Mouse (Mus musculus) embryo, embryonic 11.5 days (tissue): Measurements from ENCODE around the gene Tapbp.
A peak's percentile ranks its signal among the peaks of the same experiment; 100 is the strongest.

Source experiments
- DNase-seq: peaks from one replicate; pipeline ENCODE4 v3.0.0-alpha.2; 2012; ENCODE audit warnings: low read depth, low spot score

The Tapbp gene

DNA sequence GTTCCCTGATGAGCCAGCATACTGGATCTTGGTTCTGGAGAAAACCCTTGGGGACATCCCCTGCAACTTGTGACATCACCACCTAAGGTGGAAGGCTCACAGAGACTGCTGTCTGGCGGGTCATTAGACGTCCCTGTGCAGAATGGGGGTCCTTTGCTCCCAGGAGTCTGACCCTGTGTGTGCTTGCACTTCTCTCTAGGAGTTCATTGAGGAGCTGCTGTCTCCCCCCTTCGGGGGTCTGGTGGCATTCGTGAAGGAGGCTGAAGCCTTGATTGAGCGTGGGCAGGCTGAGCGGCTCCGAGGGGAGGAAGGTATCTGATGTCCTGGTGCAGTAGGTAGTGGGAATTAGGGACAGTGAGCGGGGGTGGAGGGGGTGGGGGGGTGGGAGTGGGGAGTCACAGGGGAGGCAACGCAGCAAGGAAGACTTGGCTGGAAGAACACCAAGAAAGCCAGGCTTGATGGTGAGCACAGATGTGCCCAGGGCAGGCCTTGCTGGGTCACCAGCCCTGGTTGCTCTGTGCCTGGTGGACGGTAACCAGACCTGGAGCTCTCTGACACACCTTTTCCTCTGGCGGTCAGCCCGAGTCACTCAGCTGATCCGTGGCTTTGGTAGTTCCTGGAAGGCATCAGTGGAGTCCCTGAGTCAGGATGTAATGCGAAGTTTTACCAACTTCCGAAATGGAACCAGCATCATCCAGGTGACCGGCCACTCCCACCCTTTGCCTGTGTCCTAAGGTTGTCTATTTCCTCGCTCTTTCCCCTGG, 49.6 kb downstream of the Tapbp start:
- no peak for DNase-seq

DNA sequence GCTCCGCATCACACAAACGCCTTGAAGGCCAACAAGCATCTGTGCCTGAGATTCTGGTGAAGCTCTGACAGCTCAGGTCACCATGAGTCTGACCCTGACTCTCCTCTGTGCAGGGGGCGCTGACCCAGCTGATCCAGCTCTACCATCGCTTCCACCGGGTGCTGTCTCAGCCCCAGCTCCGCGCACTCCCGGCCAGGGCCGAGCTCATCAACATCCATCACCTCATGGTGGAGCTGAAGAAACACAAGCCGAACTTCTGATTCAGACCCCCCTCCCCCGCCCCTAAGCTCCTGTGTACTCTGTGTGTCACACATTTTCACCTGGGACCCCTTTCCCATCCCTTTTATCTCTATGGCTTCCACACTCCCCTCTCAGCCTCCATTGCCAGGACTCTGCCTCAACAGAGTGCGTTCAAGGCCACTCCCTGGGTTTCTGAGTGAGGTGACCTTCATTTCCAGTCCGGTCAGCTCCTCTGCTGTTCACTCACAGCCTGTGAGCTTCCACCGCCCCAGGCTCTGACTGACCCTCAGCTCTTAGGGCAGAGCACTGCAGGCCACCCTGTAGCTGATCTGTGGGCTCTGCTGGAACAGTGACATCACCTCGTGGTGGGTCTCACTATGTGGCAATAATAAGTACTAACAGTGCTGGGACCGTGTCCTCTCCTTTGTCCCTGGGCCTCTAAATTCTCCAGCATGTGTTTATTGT, 50.3 kb downstream of the Tapbp start:
- DNase-seq = no peak

DNA sequence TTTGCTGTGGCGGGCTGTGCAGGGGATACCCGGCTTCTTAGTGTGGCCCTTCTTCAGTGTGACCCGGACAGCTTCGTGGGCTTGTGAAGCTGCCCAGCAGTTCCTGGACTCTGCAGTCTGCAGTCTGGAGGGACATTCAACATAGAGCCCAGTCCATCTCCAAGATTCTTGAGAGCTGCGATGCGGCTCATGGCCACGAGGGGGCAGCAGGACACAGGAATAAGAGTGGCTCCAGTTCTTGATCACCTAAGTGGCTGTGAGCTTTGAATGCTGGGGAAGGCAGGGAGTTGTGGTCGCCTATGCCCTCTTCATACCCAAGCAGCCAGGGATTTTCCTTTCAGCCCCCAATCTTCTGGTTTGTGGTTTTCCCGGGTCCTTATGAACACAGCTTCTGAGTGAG, 52.8 kb downstream of the Tapbp start:
- DNase-seq = peak; percentile 75

DNA sequence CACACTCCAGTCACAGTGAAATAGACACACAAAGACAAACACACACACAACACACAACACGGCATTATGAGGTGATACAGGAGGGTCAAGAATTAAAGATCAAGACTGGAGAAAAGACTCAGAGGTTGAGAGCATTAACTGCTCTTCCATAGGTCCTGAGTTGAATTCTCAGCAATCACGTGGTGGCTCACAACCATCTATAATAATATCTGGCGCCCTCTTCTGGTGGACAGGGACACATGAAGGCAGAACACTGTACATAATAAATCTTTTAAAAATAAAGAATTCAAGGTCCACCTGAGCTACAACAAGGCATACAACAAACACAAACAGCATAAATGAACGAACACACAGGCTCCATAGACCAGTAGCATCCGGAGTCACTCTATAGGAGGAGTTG, 53.2 kb downstream of the Tapbp start:
- DNase-seq = no peak

DNA sequence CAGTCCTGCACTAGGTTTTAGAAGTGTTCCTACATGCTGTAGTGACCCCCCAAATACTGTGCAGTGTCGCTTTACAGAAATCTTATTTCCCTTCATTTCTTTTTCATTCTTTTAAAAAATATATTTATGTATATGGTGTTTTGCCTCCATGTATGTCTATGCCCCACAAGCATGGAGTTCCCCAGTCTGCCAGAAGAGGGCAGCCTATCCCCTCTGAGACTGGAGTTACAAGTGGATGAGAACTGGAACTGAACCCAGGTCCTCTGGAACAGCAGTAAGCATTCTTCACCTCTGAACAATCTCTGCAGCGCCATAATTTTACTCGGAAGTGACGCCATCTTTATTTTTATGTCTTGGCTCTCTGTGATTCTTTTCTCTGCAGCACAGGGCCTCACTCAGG, 53.7 kb downstream of the Tapbp start:
- DNase-seq = no peak

DNA sequence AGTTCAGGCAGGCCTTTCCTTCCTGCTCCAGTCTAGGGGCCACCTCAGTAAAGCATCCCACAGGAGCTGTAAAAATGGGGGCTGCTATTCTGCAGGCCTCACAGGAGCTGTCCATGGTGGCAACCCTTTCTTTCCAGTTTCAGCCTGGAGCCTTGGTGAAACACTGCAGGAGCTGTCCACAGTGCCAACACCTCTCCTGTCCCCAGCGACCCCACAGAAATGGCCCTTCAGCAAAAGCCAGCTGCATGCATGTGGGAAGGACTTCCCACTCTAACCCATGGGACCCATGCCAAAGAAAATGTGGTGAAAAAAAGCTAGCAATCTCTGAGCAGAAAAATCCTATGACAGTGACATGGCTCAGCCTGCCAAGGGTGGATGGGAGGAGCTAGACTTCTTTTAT, 57.0 kb downstream of the Tapbp start:
- DNase-seq = no peak

DNA sequence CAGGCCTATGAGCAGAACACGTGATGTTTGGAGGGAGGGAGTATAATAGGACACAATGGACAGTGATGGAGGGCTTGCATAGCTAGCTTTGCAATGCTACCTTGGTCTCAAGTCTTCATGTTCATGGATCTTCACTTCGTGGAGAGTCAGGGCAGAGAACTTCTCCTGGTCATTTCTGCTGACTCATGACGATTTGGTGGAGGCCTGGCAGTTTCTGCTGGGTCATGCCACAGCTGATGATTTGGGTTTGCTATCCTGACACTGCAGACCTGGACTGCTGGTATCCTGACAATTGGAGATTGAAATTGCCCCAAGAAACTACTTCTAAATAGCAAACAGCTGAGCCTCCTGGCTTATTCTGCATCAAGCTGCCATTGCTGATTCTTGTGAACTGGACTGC, 57.9 kb downstream of the Tapbp start:
- DNase-seq = no peak

DNA sequence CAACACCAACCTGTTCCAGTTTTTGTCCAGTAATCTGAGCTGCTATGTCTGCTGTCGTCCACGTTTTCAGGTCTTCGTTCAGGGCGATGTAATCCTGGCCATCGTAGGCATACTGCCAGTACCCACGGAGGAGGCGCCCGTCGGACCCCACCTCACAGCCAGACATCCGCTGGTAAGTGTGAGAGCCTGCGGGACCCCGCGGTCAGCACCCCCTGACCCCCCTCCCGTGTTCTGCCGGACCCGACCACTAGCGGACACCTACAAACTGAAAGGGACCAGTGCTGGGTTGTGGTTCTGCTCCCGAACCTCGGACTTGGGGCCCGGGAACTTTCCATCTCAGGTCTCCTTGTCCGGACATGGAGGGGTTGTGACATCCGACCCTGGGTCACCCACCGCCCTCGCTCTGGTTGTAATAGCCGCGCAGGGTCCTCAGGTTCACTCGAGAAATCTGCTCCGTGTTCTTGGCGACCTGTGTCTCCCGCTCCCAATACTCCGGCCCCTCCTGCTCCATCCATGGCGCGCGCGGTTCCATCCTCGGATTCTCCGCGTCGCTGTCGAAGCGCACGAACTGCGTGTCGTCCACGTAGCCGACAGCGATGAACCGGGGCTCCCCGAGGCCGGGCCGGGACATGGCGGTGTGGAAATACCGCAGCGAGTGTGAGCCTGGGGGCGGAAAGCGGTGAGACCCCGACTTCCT, 62.3 kb downstream of the Tapbp start:
- DNase-seq = no peak

DNA sequence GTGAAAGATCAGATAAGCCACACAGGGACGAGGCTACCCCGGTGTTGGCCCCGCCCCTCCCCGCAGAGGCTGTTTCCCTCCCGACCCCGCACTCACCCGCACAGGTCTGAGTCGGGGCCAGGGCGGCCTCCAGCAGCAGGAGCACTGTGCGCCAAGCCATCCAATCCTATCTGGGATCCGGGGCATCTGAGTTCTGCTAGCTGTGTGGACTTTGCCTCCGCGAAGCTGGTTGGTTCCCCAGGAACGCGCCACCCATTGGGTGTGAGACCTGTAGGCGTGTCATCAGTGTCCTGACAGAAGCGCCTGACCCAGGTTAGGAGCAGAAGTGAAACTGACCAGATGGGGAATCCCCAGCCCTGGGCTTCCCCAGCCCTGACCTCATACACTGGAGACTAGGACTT, 62.9 kb downstream of the Tapbp start:
- no peak for DNase-seq
